Mouse (Mus musculus): Measurements from ENCODE around the gene Xcr1.

- TF ChIP-seq POLR2A (IDR thresholded peaks at IDR 0.05; ENCODE audit: control insufficient read depth, low read depth, low read length), result no peak
- no peak for TF ChIP-seq CTCF (IDR thresholded peaks at IDR 0.05; ENCODE audit: control insufficient read depth, insufficient read depth, insufficient replicate concordance, low read depth, low read length)
Measured at GRCm38 (mm10) chr9:123818601-123819000, 43.2 kb downstream of the Xcr1 start.

Data from testis, adult 2 months (tissue).